Mouse (Mus musculus): ENCODE data around the gene Vamp5. TPM values are rescaled to one million over a fixed set of nuclear protein-coding genes. Genes with fewer than 3 reads are reported as not detected.

The Vamp5 gene
- polyA plus RNA-seq, 1 experiment from 2014 or later = 14.9 TPM

DNA sequence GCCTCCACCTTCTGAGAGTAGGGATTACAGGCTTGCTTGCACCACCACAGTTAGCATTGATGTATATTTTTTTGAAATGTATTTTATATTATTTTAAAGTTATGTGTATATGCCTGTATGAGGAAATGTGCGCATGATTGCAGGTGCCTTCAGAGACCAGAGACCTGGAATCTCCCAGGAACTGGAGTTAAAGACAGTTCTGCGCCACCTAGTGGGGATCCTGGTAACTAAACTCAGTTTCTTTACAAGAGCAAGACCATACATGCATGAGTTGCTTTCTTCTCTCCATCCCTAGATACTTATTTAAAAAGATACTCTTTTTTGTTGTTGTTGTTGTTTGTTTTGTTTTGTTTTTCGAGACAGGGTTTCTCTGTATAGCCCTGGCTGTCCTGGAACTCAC, 29.3 kb upstream of the Vamp5 start:
- 13% methylated on average over 3 of the region's 3 CpGs for WGBS
- H3K27ac ChIP-seq (ENCODE audit: low read depth, low read length) = no peak overlapping the region
- ATAC-seq = no peak
- no peak overlapping the region for H3K4me3 ChIP-seq (ENCODE audit: low read depth, low read length)
- no peaks in the 10 kb centered on the region for H3K36me3 ChIP-seq (ENCODE audit: control insufficient read depth, insufficient read depth)
- no peaks in the 10 kb centered on the region for H3K4me1 ChIP-seq (replicated peaks; ENCODE audit: control insufficient read depth, insufficient read depth, low read length)
- no peaks in the 10 kb centered on the region for H3K27me3 ChIP-seq (replicated peaks; ENCODE audit: control insufficient read depth, insufficient read depth, low read length)
- no peak overlapping the region for H3K9ac ChIP-seq (ENCODE audit: low read depth, low read length)
- H3K9me3 ChIP-seq (ENCODE audit: control insufficient read depth) = no peaks in the 10 kb centered on the region
- H3K4me2 ChIP-seq (replicated peaks; ENCODE audit: low read depth) = no peak overlapping the region
- TF ChIP-seq CTCF (IDR thresholded peaks at IDR 0.05; ENCODE audit: low read depth) = peak; percentile 80

DNA sequence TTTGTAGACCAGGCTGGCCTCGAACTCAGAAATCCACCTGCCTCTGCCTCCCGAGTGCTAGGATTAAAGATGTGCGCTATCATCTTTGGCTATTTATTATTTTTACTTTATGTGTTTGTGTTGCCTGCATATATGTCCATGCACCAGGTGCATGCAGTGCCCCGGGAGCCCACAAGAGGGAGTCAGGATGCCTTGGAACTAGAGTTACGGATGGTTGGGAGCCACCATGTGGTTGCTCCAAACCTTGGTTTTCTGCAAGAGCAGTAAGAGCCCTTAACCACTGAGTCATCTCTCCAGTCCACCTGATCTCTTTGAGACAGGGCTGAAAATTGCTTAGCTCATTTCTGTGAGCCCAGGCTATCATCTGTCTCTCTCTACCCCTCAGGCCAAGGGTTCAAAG, 26.9 kb upstream of the Vamp5 start:
- ATAC-seq = peak; percentile 80
- no peaks in the 10 kb centered on the region for H3K9me3 ChIP-seq (ENCODE audit: control insufficient read depth)
- H3K27ac ChIP-seq (ENCODE audit: low read depth, low read length) = no peak overlapping the region
- H3K36me3 ChIP-seq (ENCODE audit: control insufficient read depth, insufficient read depth) = no peaks in the 10 kb centered on the region
- no peaks in the 10 kb centered on the region for H3K4me1 ChIP-seq (replicated peaks; ENCODE audit: control insufficient read depth, insufficient read depth, low read length)
- H3K4me2 ChIP-seq (replicated peaks; ENCODE audit: low read depth) = no peak overlapping the region
- H3K4me3 ChIP-seq (ENCODE audit: low read depth, low read length) = no peak overlapping the region
- H3K27me3 ChIP-seq (replicated peaks; ENCODE audit: control insufficient read depth, insufficient read depth, low read length) = no peaks in the 10 kb centered on the region
- WGBS = 4% methylated on average over 5 of the region's 5 CpGs
- H3K9ac ChIP-seq (ENCODE audit: low read depth, low read length) = no peak overlapping the region
- peak; percentile 99 for TF ChIP-seq CTCF (IDR thresholded peaks at IDR 0.05; ENCODE audit: low read depth)

DNA sequence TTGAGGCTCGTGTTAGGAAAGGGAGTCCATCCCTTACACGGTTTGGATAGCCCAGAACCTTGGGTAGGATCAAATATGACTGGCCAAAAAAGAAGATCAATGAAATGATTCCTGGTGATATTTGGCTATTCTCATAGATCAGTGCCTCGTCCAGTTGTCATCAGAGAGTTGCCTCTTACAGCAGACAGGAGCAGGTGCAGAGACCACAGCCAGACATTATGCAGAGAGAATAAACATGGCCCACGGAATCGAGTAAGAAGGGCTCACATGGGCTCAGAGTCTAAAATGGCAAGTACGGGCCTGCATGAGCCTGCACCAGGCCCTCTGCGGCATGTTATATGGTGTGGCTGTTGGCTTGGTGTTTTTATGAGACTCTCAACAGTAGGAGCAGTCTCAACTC, 25.1 kb upstream of the Vamp5 start:
- H3K27ac ChIP-seq (ENCODE audit: low read depth, low read length) = no peak overlapping the region
- no peak for ATAC-seq
- no peaks in the 10 kb centered on the region for H3K9me3 ChIP-seq (ENCODE audit: control insufficient read depth)
- H3K27me3 ChIP-seq (replicated peaks; ENCODE audit: control insufficient read depth, insufficient read depth, low read length) = no peaks in the 10 kb centered on the region
- H3K9ac ChIP-seq (ENCODE audit: low read depth, low read length) = no peak overlapping the region
- no peak for TF ChIP-seq CTCF (IDR thresholded peaks at IDR 0.05; ENCODE audit: low read depth)
- no peak overlapping the region for H3K4me3 ChIP-seq (ENCODE audit: low read depth, low read length)
- WGBS = 84% methylated on average over 7 of the region's 7 CpGs
- no peak overlapping the region for H3K4me2 ChIP-seq (replicated peaks; ENCODE audit: low read depth)
- no peaks in the 10 kb centered on the region for H3K4me1 ChIP-seq (replicated peaks; ENCODE audit: control insufficient read depth, insufficient read depth, low read length)
- H3K36me3 ChIP-seq (ENCODE audit: control insufficient read depth, insufficient read depth) = no peaks in the 10 kb centered on the region

DNA sequence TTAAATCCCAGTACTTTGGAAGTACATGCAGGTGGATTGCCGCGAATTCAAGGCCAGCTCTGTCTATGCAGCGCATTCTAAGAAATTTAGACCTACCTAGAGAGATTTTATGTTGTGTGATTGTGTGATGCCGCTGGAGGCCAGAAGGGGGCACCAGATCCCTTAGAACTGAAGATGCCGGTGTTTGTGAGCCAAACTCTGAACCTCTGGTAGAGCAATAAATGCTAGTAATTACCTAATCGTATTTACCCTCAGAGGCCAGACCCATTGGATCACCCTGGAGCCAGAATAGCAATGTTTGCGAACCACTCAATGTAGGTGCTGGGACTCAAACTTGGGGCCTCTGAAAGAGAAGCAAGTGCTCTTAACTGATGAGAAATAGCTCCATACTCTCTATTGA, 21.6 kb upstream of the Vamp5 start:
- TF ChIP-seq CTCF (IDR thresholded peaks at IDR 0.05; ENCODE audit: low read depth) = peak; percentile 87
- WGBS = 22% methylated on average over 7 of the region's 7 CpGs
- no peak overlapping the region for H3K4me3 ChIP-seq (ENCODE audit: low read depth, low read length)
- H3K9ac ChIP-seq (ENCODE audit: low read depth, low read length) = no peak overlapping the region
- H3K4me1 ChIP-seq (replicated peaks; ENCODE audit: control insufficient read depth, insufficient read depth, low read length) = no peaks in the 10 kb centered on the region
- no peaks in the 10 kb centered on the region for H3K36me3 ChIP-seq (ENCODE audit: control insufficient read depth, insufficient read depth)
- no peak overlapping the region for H3K4me2 ChIP-seq (replicated peaks; ENCODE audit: low read depth)
- no peaks in the 10 kb centered on the region for H3K9me3 ChIP-seq (ENCODE audit: control insufficient read depth)
- ATAC-seq = peak; percentile 59
- H3K27ac ChIP-seq (ENCODE audit: low read depth, low read length) = no peak overlapping the region
- H3K27me3 ChIP-seq (replicated peaks; ENCODE audit: control insufficient read depth, insufficient read depth, low read length) = no peaks in the 10 kb centered on the region

DNA sequence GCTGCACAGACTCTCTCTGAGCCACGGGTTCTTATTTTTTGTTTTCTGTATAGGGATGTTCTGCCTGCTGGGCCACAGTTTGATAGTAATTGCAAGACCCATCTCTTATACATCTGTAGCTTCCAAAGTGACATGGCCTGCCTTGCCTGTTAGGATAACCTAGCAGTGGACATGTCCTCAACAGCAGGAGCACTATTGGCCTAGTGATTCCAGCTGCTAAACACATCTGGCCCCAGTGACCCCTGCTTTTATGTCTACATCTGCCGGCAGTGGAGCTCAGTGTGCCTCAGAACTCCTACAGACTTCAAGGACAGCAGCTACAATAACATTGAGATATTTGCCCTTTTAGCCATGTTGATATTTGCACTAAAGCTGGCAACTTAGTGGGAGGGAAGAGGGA, 19.7 kb upstream of the Vamp5 start:
- Histone ChIP-seq H3K4me1 (replicated peaks; ENCODE audit: control insufficient read depth, insufficient read depth, low read length) (no peaks in the 10 kb centered on the region), H3K27me3 (replicated peaks; ENCODE audit: control insufficient read depth, insufficient read depth, low read length) (no peaks in the 10 kb centered on the region), H3K27ac (ENCODE audit: low read depth, low read length) (no peak overlapping the region), H3K4me3 (ENCODE audit: low read depth, low read length) (no peak overlapping the region), H3K4me2 (replicated peaks; ENCODE audit: low read depth) (no peak overlapping the region), H3K9ac (ENCODE audit: low read depth, low read length) (no peak overlapping the region), H3K36me3 (ENCODE audit: control insufficient read depth, insufficient read depth) (no peaks in the 10 kb centered on the region), H3K9me3 (ENCODE audit: control insufficient read depth) (no peaks in the 10 kb centered on the region)
- TF ChIP-seq CTCF (IDR thresholded peaks at IDR 0.05; ENCODE audit: low read depth) = no peak
- WGBS = 43% methylated on average over 2 of the region's 2 CpGs
- no peak for ATAC-seq

DNA sequence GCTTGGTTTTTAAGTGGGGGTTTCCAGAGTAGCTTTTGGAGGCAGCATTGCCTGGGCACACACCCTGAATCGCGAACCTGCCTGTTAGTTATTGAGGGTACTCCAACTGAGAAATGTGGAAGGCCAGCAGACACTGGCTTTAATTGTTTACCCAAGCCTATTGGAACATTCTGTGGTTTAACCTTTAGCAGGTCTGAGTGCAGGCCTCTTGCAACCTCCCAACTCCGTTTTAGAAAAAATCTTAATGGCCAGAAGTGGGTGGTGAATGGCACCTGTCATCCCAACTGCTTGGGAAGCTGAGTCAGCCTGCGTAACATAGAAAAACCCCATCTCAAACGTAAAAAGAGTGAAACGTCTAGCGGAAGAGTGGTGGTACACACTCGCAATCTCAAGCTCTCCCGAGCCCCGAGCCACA, 16.6 kb upstream of the Vamp5 start:
- Histone ChIP-seq H3K36me3 (ENCODE audit: control insufficient read depth, insufficient read depth) (no peaks in the 10 kb centered on the region), H3K27ac (ENCODE audit: low read depth, low read length) (no peak overlapping the region), H3K27me3 (replicated peaks; ENCODE audit: control insufficient read depth, insufficient read depth, low read length) (no peaks in the 10 kb centered on the region), H3K9me3 (ENCODE audit: control insufficient read depth) (no peaks in the 10 kb centered on the region), H3K4me2 (replicated peaks; ENCODE audit: low read depth) (no peak overlapping the region), H3K9ac (ENCODE audit: low read depth, low read length) (no peak overlapping the region), H3K4me3 (ENCODE audit: low read depth, low read length) (no peak overlapping the region), H3K4me1 (replicated peaks; ENCODE audit: control insufficient read depth, insufficient read depth, low read length) (no peaks in the 10 kb centered on the region)
- ATAC-seq = no peak
- no peak for TF ChIP-seq CTCF (IDR thresholded peaks at IDR 0.05; ENCODE audit: low read depth)
- 68% methylated on average over 10 of the region's 10 CpGs for WGBS

DNA sequence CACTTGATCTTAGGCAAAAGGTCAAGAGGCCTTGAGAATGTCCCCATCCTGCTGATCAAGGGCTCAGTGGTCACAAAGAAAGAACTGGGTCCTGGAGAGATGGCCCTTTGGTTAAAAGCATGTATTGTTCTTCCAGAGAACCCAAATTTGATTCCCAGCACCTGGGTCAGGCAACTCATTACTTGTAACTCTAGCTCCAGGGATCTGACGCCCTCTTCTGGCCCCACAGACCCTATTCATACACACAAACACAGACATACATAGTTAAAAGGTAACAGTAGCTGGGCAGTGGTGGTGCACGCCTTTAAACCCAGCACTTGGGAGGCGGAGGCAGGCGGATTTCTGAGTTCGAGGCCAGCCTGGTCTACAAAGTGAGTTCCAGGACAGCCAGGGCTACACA, 12.1 kb upstream of the Vamp5 start:
- no peaks in the 10 kb centered on the region for H3K27me3 ChIP-seq (replicated peaks; ENCODE audit: control insufficient read depth, insufficient read depth, low read length)
- TF ChIP-seq CTCF (IDR thresholded peaks at IDR 0.05; ENCODE audit: low read depth) = 0 out of 2 replicates have a peak, but pooled peaks have one; percentile 10
- no peak for ATAC-seq
- H3K9me3 ChIP-seq (ENCODE audit: control insufficient read depth) = no peaks in the 10 kb centered on the region
- no peak overlapping the region for H3K4me3 ChIP-seq (ENCODE audit: low read depth, low read length)
- WGBS = 99% methylated on average over 5 of the region's 5 CpGs
- H3K4me2 ChIP-seq (replicated peaks; ENCODE audit: low read depth) = no peak overlapping the region
- no peak overlapping the region for H3K27ac ChIP-seq (ENCODE audit: low read depth, low read length)
- peaks cover 10% of the 10 kb centered on the region; the same call in 1 of the 2 replicates for H3K36me3 ChIP-seq (ENCODE audit: control insufficient read depth, insufficient read depth)
- peaks cover 5% of the 10 kb centered on the region; the same call in 1 of the 2 replicates for H3K4me1 ChIP-seq (replicated peaks; ENCODE audit: control insufficient read depth, insufficient read depth, low read length)
- H3K9ac ChIP-seq (ENCODE audit: low read depth, low read length) = no peak overlapping the region

Measured in intestine, postnatal 0 days (tissue).